8 mouse cellular contexts compared by ENCODE assay signal in genomic region chr6:30205587-30206202, GRCm38 (mm10).
DNase-seq lines count a peak whose midpoint lies in the region; ATAC-seq lines count a peak whose summit lies in the region.

No protein-coding gene starts in this region.

- DNase-seq in urinary bladder, adult 18-20 months (ENCODE audit: low spot score in 2 of 2): peak; percentile 35 to 43
- no peak for DNase-seq in urinary bladder, postnatal 10 days (ENCODE audit: low spot score)
- peak; percentile 87 for DNase-seq in embryo, embryonic 11 days
- peak; percentile 48 to 72 for DNase-seq in gastrocnemius, postnatal 36 days
- DNase-seq in intestine, embryonic 14.5 days (ENCODE audit: low spot score): peak; percentile 87
- peak; percentile 79 for DNase-seq in left cerebral cortex, postnatal 4 days
- peak; percentile 99 for DNase-seq in midbrain, embryonic 11.5 days (ENCODE audit: low spot score, missing footprints)
- peak; percentile 50 for DNase-seq in skeletal muscle tissue, adult 2 months (ENCODE audit: low read depth, low spot score)

- intact Hi-C loops in gastrocnemius, postnatal 36 days (cut with DNase I): loop anchor here (5.0 kb wide), 1 partner anchor 113 kb away; no protein-coding TSS in a partner anchor
- intact Hi-C loops in left cerebral cortex, postnatal 4 days (cut with DNase I): loop anchor here (5.0 kb wide), 2 partner anchors 113 to 147 kb away; no protein-coding TSS in a partner anchor

- H3K4me1 ChIP-seq in intestine, embryonic 14.5 days (replicated peaks; ENCODE audit: control insufficient read depth, insufficient read depth, low read length): no peaks in the 10 kb centered on the region
- no peaks in the 10 kb centered on the region; the same call in 1 of the 2 replicates for H3K4me1 ChIP-seq in midbrain, embryonic 11.5 days (ENCODE audit: control insufficient read depth, insufficient read depth, low read length)

- ATAC-seq in intestine, embryonic 14.5 days (replicated peaks; ENCODE audit: low FRiP score, low TSS enrichment, low read depth): peak; percentile 71
- peak; percentile 87 for ATAC-seq in midbrain, embryonic 11.5 days (ENCODE audit: low FRiP score)

- 6% methylated on average over 30 of the region's 30 CpGs for WGBS in intestine, embryonic 14.5 days
- 6% methylated on average over 30 of the region's 30 CpGs for WGBS in midbrain, embryonic 11.5 days

- no peaks in the 10 kb centered on the region for H3K36me3 ChIP-seq in intestine, embryonic 14.5 days (ENCODE audit: control insufficient read depth, insufficient read depth, low read length)
- no peaks in the 10 kb centered on the region for H3K36me3 ChIP-seq in midbrain, embryonic 11.5 days (ENCODE audit: control insufficient read depth, insufficient read depth, low read length)

- H3K4me3 ChIP-seq in intestine, embryonic 14.5 days (ENCODE audit: low read depth, low read length): peak overlapping the region; percentile 15; the same call in 1 of the 2 replicates
- no peak overlapping the region; the same call in 1 of the 2 replicates for H3K4me3 ChIP-seq in midbrain, embryonic 11.5 days (ENCODE audit: low read depth, low read length)

- no peaks in the 10 kb centered on the region for H3K9me3 ChIP-seq in intestine, embryonic 14.5 days (ENCODE audit: control insufficient read depth, low read length)
- no peaks in the 10 kb centered on the region for H3K9me3 ChIP-seq in midbrain, embryonic 11.5 days (ENCODE audit: control insufficient read depth, low read length)

- H3K4me2 ChIP-seq in intestine, embryonic 14.5 days (ENCODE audit: low read length): peak overlapping the region; percentile 54
- H3K4me2 ChIP-seq in midbrain, embryonic 11.5 days: peak overlapping the region; percentile 41; the same call in 1 of the 2 replicates

- no peak overlapping the region for H3K9ac ChIP-seq in intestine, embryonic 14.5 days (ENCODE audit: low read length)
- peak overlapping the region; percentile 48 for H3K9ac ChIP-seq in midbrain, embryonic 11.5 days (ENCODE audit: low read length)

- no peak overlapping the region for H3K27ac ChIP-seq in intestine, embryonic 14.5 days (ENCODE audit: low read depth)
- H3K27ac ChIP-seq in midbrain, embryonic 11.5 days (ENCODE audit: low read depth, low read length): no peak overlapping the region

- no peaks in the 10 kb centered on the region for H3K27me3 ChIP-seq in intestine, embryonic 14.5 days (replicated peaks; ENCODE audit: control insufficient read depth, insufficient read depth, low read length)
- H3K27me3 ChIP-seq in midbrain, embryonic 11.5 days (ENCODE audit: control insufficient read depth, insufficient read depth, low read length): no peaks in the 10 kb centered on the region
